Mouse (Mus musculus) kidney, adult 2 months (tissue): ENCODE data around the gene Cadps. TPM values are rescaled to one million over a fixed set of nuclear protein-coding genes. Genes with fewer than 3 reads are reported as not detected.

ENCODE experiments used
- DNase-seq: peaks from one replicate; pipeline ENCODE4 v3.0.0; 2021
- H3K27ac ChIP-seq: fragments of 200-500 bp; 2 replicates; pipeline ENCODE4 v1.5.1; 2012; ENCODE audit warnings: low read depth, low read length, control low read depth, inconsistent platforms; ENCODE audit not compliant: insufficient read depth
- H3K27me3 ChIP-seq: fragments of 200-500 bp; replicated peaks from 2 replicates; pipeline ENCODE4 v1.6.1; 2012; ENCODE audit warnings: mild to moderate bottlenecking, moderate library complexity, low read length, inconsistent platforms; ENCODE audit not compliant: control insufficient read depth, insufficient read depth
- H3K36me3 ChIP-seq: fragments of 200-500 bp; 2 replicates; pipeline ENCODE4 v1.6.1; 2012; ENCODE audit warnings: mild to moderate bottlenecking, moderate library complexity, low read length, inconsistent platforms; ENCODE audit not compliant: control insufficient read depth, insufficient read depth
- H3K4me1 ChIP-seq: fragments of 200-500 bp; 2 replicates; pipeline ENCODE4 v1.6.1; 2011; ENCODE audit warnings: low read length; ENCODE audit not compliant: control insufficient read depth, insufficient read depth
- H3K4me3 ChIP-seq: fragments of 200-500 bp; 2 replicates; pipeline ENCODE4 v1.5.1; 2011; ENCODE audit warnings: mild to moderate bottlenecking, low read depth, low read length, control low read depth; ENCODE audit not compliant: insufficient read depth
- CTCF ChIP-seq: fragments of 200-500 bp; conservative IDR thresholded peaks from 2 replicates; pipeline ENCODE4 v1.5.1; 2011; ENCODE audit warnings: low read depth, mild to moderate bottlenecking, control low read depth, low read length, moderate library complexity, mixed read lengths; ENCODE audit not compliant: insufficient read depth, insufficient read length
- POLR2A ChIP-seq: fragments of 200-500 bp; IDR thresholded peaks from one replicate; pipeline ENCODE4 v1.6.1; 2011; ENCODE audit warnings: low read depth, low read length, control low read depth
- WGBS: fragments of 180-500 bp; shearing (Covaris S2); methylation state at CpG from one replicate; pipeline ENCODE4 v1.1.7; 2018; 5-methylcytosine and 5-hydroxymethylcytosine counted together
- polyA plus RNA-seq: library from polyadenylated mRNA; depleted of rRNA; stranded (reverse); fragments of >200 nt; gene quantifications from 2 replicates; pipeline ENCODE4 v1.2.3, GENCODE M21; 2012

Gene Cadps
- polyA plus RNA-seq, 1 experiment: 0.23 TPM

- Histone ChIP-seq H3K4me3 (no peak overlapping the region), H3K27ac (no peak overlapping the region), H3K4me1 (no peaks in the 10 kb centered on the region), H3K27me3 (no peaks in the 10 kb centered on the region), H3K36me3 (no peaks in the 10 kb centered on the region)
- 33% methylated on average over 1 of the region's 1 CpGs for WGBS
- TF ChIP-seq CTCF: no peak
- TF ChIP-seq POLR2A: no peak
- no peak for DNase-seq
These were observed 15.0 kb upstream of the Cadps start for GRCm38 (mm10) chr14:12837902-12838301.

GRCm38 (mm10) chr14:12823781-12824180 lies 902 bp upstream of the Cadps start:
- H3K4me3 ChIP-seq: no peak overlapping the region
- 14% methylated on average over 6 of the region's 6 CpGs for WGBS
- DNase-seq: no peak

GRCm38 (mm10) chr14:12821831-12822490 lies 918 bp downstream of the Cadps start:
- WGBS: under 1% methylated on average over 57 of the region's 58 CpGs
- Histone ChIP-seq H3K36me3 (no peaks in the 10 kb centered on the region), H3K4me3 (no peak overlapping the region), H3K27ac (no peak overlapping the region), H3K4me1 (no peaks in the 10 kb centered on the region), H3K27me3 (no peaks in the 10 kb centered on the region)
- TF ChIP-seq CTCF: no peak
- TF ChIP-seq POLR2A: no peak
- no peak for DNase-seq

More at GRCm38 (mm10) chr14:12823781-12824180, 902 bp upstream of the Cadps start:
- Histone ChIP-seq H3K27me3 (no peaks in the 10 kb centered on the region), H3K27ac (no peak overlapping the region), H3K4me1 (no peaks in the 10 kb centered on the region), H3K36me3 (no peaks in the 10 kb centered on the region)
- TF ChIP-seq POLR2A (no peak), CTCF (no peak)

GRCm38 (mm10) chr14:12821156-12821813 lies 1.6 kb downstream of the Cadps start:
- H3K36me3 ChIP-seq: no peaks in the 10 kb centered on the region
- DNase-seq: no peak
- TF ChIP-seq POLR2A: no peak
- TF ChIP-seq CTCF: no peak
- no peak overlapping the region for H3K27ac ChIP-seq
- no peaks in the 10 kb centered on the region for H3K27me3 ChIP-seq
- no peak overlapping the region for H3K4me3 ChIP-seq
- 2% methylated on average over 12 of the region's 13 CpGs for WGBS
- H3K4me1 ChIP-seq: no peaks in the 10 kb centered on the region

GRCm38 (mm10) chr14:12820149-12820548 lies 2.7 kb downstream of the Cadps start:
- Histone ChIP-seq H3K4me1 (no peaks in the 10 kb centered on the region), H3K27me3 (no peaks in the 10 kb centered on the region), H3K36me3 (no peaks in the 10 kb centered on the region), H3K27ac (no peak overlapping the region), H3K4me3 (no peak overlapping the region)
- 63% methylated on average over 1 of the region's 1 CpGs for WGBS
- DNase-seq: no peak
- no peak for TF ChIP-seq CTCF
- no peak for TF ChIP-seq POLR2A

GRCm38 (mm10) chr14:12818442-12818841 lies 4.4 kb downstream of the Cadps start:
- no peak for TF ChIP-seq POLR2A
- no peak for TF ChIP-seq CTCF
- no peaks in the 10 kb centered on the region for H3K36me3 ChIP-seq
- no peak overlapping the region for H3K4me3 ChIP-seq
- DNase-seq: no peak
- 82% methylated on average over 1 of the region's 1 CpGs for WGBS
- no peak overlapping the region for H3K27ac ChIP-seq
- no peaks in the 10 kb centered on the region for H3K4me1 ChIP-seq
- H3K27me3 ChIP-seq: no peaks in the 10 kb centered on the region

- Histone ChIP-seq H3K4me1 (no peaks in the 10 kb centered on the region), H3K36me3 (no peaks in the 10 kb centered on the region), H3K4me3 (no peak overlapping the region), H3K27me3 (no peaks in the 10 kb centered on the region), H3K27ac (no peak overlapping the region)
- WGBS: 85% methylated on average over 3 of the region's 3 CpGs
- no peak for TF ChIP-seq POLR2A
- TF ChIP-seq CTCF: no peak
- no peak for DNase-seq
These were observed 10.8 kb downstream of the Cadps start for GRCm38 (mm10) chr14:12812072-12812471.
